Mouse (Mus musculus) heart, embryonic 14.5 days (tissue): ENCODE results near the gene Slc25a33. TPM values are rescaled to one million over a fixed set of nuclear protein-coding genes. Genes with fewer than 3 reads are reported as not detected.

Experiments
- ATAC-seq: fragments of 200-750 bp; cut with Nextera tagmentation; 2 replicates; pipeline ENCODE4 v1.8.0; 2017; ENCODE audit warnings: low read depth, moderate TSS enrichment; ENCODE audit not compliant: insufficient number of reproducible peaks, insufficient read depth, low FRiP score
- H3K27ac ChIP-seq, 2 experiments: fragments of 200-500 bp in 1 of 2; fragments of 300-500 bp in 1 of 2; sonication (generic) in 1 of 2; replicated peaks in 1 of 2; 2 replicates each; pipeline ENCODE4 v1.5.1; 2012 to 2014; ENCODE audit warnings: low read depth in 2 of 2, low read length in 2 of 2, control low read depth in 1 of 2, mild to moderate bottlenecking in 1 of 2, mixed read lengths in 1 of 2; ENCODE audit not compliant: control insufficient read depth in 1 of 2, insufficient read depth in 1 of 2
- H3K27me3 ChIP-seq: fragments of 300-500 bp; sonication (generic); 2 replicates; pipeline ENCODE4 v1.6.1; 2014; ENCODE audit warnings: mild to moderate bottlenecking, low read length, control low read depth; ENCODE audit not compliant: control insufficient read depth, insufficient read depth
- H3K36me3 ChIP-seq: fragments of 300-500 bp; sonication (generic); 2 replicates; pipeline ENCODE4 v1.6.1; 2014; ENCODE audit warnings: mild to moderate bottlenecking, control low read depth, low read length, mixed read lengths; ENCODE audit not compliant: control insufficient read depth, insufficient read depth
- H3K4me1 ChIP-seq, 2 experiments: fragments of 200-500 bp in 1 of 2; fragments of 300-500 bp in 1 of 2; sonication (generic) in 1 of 2; 2 replicates each; pipeline ENCODE4 v1.6.1; 2012 to 2014; ENCODE audit warnings: low read length in 2 of 2, control low read depth in 1 of 2, mixed read lengths in 1 of 2; ENCODE audit not compliant: control insufficient read depth in 2 of 2, insufficient read depth in 2 of 2
- H3K4me2 ChIP-seq: fragments of 300-500 bp; sonication (generic); 2 replicates; pipeline ENCODE4 v1.6.1; 2014; ENCODE audit warnings: mild to moderate bottlenecking, low read length
- H3K4me3 ChIP-seq, 2 experiments: fragments of 200-500 bp in 1 of 2; fragments of 300-500 bp in 1 of 2; sonication (generic) in 1 of 2; 2 replicates each; pipeline ENCODE4 v1.5.1; 2012 to 2014; ENCODE audit warnings: low read length in 2 of 2, mild to moderate bottlenecking in 2 of 2, control low read depth in 1 of 2, low read depth in 1 of 2, moderate library complexity in 1 of 2; ENCODE audit not compliant: control insufficient read depth in 1 of 2, insufficient read depth in 1 of 2
- H3K9ac ChIP-seq: fragments of 300-500 bp; sonication (generic); 2 replicates; pipeline ENCODE4 v1.6.1; 2014; ENCODE audit warnings: mild to moderate bottlenecking, low read length
- H3K9me3 ChIP-seq: fragments of 300-500 bp; sonication (generic); 2 replicates; pipeline ENCODE4 v1.6.1; 2016; ENCODE audit warnings: low read length, control low read depth; ENCODE audit not compliant: control insufficient read depth
- WGBS: fragments of 180-500 bp; shearing (Covaris S2); extraction: QIAGEN DNeasy Blood & Tissue Kit; methylation state at CpG from one replicate; pipeline ENCODE4 v1.1.7; 2014; 5-methylcytosine and 5-hydroxymethylcytosine counted together
- polyA plus RNA-seq: library from polyadenylated mRNA; unstranded; fragments of >200 nt; fragmentation: Nextera tagmentation; extraction: Ambion mirVana; gene quantifications from 2 replicates; pipeline ENCODE4 v1.2.1, GENCODE M21; 2014

Slc25a33 gene
- 5.8 and 5.9 TPM in 2 replicates for polyA plus RNA-seq

- Histone ChIP-seq H3K4me3 (peak within 1 kb of the TSS; percentile 69 to 74), H3K9me3 (no peaks in the 10 kb centered on the region), H3K9ac (peak within 1 kb of the TSS; percentile 81), H3K4me2 (peak within 1 kb of the TSS; percentile 100), H3K4me1 (peaks cover 8 to 21% of the 10 kb centered on the region in 2 experiments), H3K27me3 (0 out of 2 replicates have a peak, but pooled peaks cover 2% of the 10 kb centered on the region), H3K27ac (peak within 1 kb of the TSS; percentile 12 to 67; a peak in 3 of 4 replicates), H3K36me3 (no peaks in the 10 kb centered on the region)
- peak; percentile 96 for ATAC-seq
- WGBS = under 1% methylated on average over 48 of the region's 51 CpGs
Observed at GRCm38 (mm10) chr4:149774094-149774470, at the start of gene Slc25a33. Gene Slc25a33 (minus strand): TSS chr4:149774277.

GRCm38 (mm10) chr4:149822586-149823196 is 48.6 kb upstream of the Slc25a33 start:
- Histone ChIP-seq H3K4me3 (no peak overlapping the region), H3K27ac (no peak overlapping the region), H3K9ac (no peak overlapping the region), H3K4me2 (no peak overlapping the region), H3K4me1 (peaks cover 0 to 10% of the 10 kb centered on the region in 2 experiments; a peak in 1 of 4 replicates), H3K36me3 (no peaks in the 10 kb centered on the region), H3K27me3 (no peaks in the 10 kb centered on the region), H3K9me3 (0 out of 2 replicates have a peak, but pooled peaks cover 2% of the 10 kb centered on the region)
- 71% methylated on average over 7 of the region's 7 CpGs for WGBS
- no peak for ATAC-seq

DNA sequence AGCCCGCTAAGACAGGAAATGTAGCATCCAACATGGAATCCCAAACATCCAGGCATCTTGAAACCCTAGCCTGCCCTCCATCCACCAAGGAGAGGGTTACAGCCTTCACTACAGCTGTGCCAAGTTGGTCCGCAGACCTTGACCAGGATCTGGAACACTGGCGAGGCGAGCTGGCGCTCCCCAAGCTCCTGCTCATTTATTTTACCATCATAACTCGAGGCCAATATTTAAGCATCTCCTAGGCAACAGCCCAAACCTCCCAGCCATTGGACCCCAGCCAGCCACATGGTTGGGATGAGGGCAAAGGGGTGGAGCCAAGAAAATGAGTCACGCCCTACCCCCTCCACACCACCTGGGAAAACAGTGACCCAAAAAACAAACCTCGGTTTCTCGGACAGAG is 48.0 kb upstream of the Slc25a33 start:
- Histone ChIP-seq H3K9me3 (no peaks in the 10 kb centered on the region), H3K4me2 (no peak overlapping the region), H3K36me3 (no peaks in the 10 kb centered on the region), H3K27ac (no peak overlapping the region), H3K27me3 (no peaks in the 10 kb centered on the region), H3K4me1 (peaks cover 0 to 10% of the 10 kb centered on the region in 2 experiments; a peak in 1 of 4 replicates), H3K9ac (no peak overlapping the region), H3K4me3 (no peak overlapping the region)
- ATAC-seq = no peak
- 62% methylated on average over 9 of the region's 9 CpGs for WGBS

GRCm38 (mm10) chr4:149820569-149820968 is 46.5 kb upstream of the Slc25a33 start:
- peak; percentile 31 for ATAC-seq
- peaks cover 0 to 10% of the 10 kb centered on the region in 2 experiments; a peak in 1 of 4 replicates for H3K4me1 ChIP-seq
- 12% methylated on average over 6 of the region's 6 CpGs for WGBS
- H3K27me3 ChIP-seq = no peaks in the 10 kb centered on the region
- H3K27ac ChIP-seq = no peak overlapping the region
- H3K9me3 ChIP-seq = no peaks in the 10 kb centered on the region
- no peak overlapping the region for H3K4me2 ChIP-seq
- H3K36me3 ChIP-seq = no peaks in the 10 kb centered on the region
- H3K4me3 ChIP-seq = no peak overlapping the region
- H3K9ac ChIP-seq = no peak overlapping the region

DNA sequence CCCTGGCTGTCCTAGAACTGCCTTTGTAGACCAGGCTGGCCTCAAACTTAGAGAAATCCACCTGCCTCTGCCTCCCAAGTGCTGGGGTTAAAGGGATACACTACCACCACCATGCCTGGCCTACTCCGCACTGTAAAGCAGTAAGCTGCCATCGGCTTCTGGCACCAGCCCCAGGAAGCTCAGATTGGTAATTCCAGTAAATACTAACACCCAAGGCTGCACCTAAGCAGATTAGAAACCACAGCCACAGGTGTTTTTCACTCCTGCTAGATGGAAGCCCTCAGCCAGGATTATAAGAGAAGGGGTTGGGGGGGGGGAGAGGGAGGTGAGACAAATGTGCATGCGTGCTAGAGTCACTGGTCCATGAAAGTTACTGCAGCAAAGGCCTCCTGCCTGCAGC is 45.1 kb upstream of the Slc25a33 start:
- H3K27me3 ChIP-seq = no peaks in the 10 kb centered on the region
- no peak for ATAC-seq
- no peak overlapping the region for H3K4me2 ChIP-seq
- H3K27ac ChIP-seq = no peak overlapping the region
- H3K36me3 ChIP-seq = no peaks in the 10 kb centered on the region
- peaks cover 0 to 10% of the 10 kb centered on the region in 2 experiments; a peak in 1 of 4 replicates for H3K4me1 ChIP-seq
- H3K9ac ChIP-seq = no peak overlapping the region
- 67% methylated on average over 3 of the region's 3 CpGs for WGBS
- no peaks in the 10 kb centered on the region for H3K9me3 ChIP-seq
- no peak overlapping the region for H3K4me3 ChIP-seq

DNA sequence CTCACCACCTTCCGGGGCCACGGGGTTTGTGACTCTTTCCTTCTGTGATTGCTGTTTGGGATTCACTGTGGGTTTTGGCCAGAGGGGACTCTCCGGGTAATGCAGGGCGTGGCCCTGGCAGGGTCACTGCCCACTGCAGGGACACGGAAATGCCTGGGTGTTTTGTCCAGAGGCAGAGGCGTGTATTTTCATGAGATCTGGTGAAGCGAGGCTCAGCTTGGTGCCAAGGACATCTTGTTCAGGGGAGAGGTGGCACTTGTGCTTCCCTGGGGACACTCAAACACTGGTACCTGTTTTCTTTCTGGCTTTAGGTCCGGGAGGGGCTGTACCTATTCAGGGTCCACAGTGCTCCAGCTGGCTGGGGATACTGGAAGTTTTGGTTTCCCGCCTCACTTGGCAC is 42.5 kb upstream of the Slc25a33 start:
- Histone ChIP-seq H3K4me1 (peaks cover 0 to 6% of the 10 kb centered on the region in 2 experiments; a peak in 1 of 4 replicates), H3K9ac (no peak overlapping the region), H3K9me3 (no peaks in the 10 kb centered on the region), H3K4me2 (no peak overlapping the region), H3K27ac (no peak overlapping the region), H3K4me3 (no peak overlapping the region), H3K27me3 (no peaks in the 10 kb centered on the region), H3K36me3 (no peaks in the 10 kb centered on the region)
- ATAC-seq = no peak
- WGBS = 83% methylated on average over 9 of the region's 9 CpGs

GRCm38 (mm10) chr4:149815586-149815985 is 41.5 kb upstream of the Slc25a33 start:
- peaks cover 0 to 2% of the 10 kb centered on the region in 2 experiments; a peak in 1 of 4 replicates for H3K4me1 ChIP-seq
- H3K27ac ChIP-seq = no peak overlapping the region
- WGBS = 83% methylated on average over 14 of the region's 14 CpGs
- no peak overlapping the region for H3K4me2 ChIP-seq
- peaks cover 1% of the 10 kb centered on the region for H3K27me3 ChIP-seq
- H3K36me3 ChIP-seq = no peaks in the 10 kb centered on the region
- H3K9ac ChIP-seq = no peak overlapping the region
- H3K9me3 ChIP-seq = no peaks in the 10 kb centered on the region
- no peak for ATAC-seq
- no peak overlapping the region for H3K4me3 ChIP-seq
